Mouse (Mus musculus) testis, adult 2 months (tissue): ENCODE results near the gene Cd83.

ENCODE experiments used
- CTCF ChIP-seq: fragments of 200-500 bp; IDR thresholded peaks from 2 replicates; pipeline ENCODE4 v1.5.1; 2012; ENCODE audit warnings: low read depth, mild to moderate bottlenecking, inconsistent platforms, low read length, moderate library complexity; ENCODE audit not compliant: control insufficient read depth, insufficient read depth, insufficient replicate concordance
- POLR2A ChIP-seq: fragments of 200-500 bp; IDR thresholded peaks from 2 replicates; pipeline ENCODE4 v1.6.1; 2012; ENCODE audit warnings: low read depth, mild to moderate bottlenecking, inconsistent platforms, low read length, moderate library complexity; ENCODE audit not compliant: control insufficient read depth

DNA sequence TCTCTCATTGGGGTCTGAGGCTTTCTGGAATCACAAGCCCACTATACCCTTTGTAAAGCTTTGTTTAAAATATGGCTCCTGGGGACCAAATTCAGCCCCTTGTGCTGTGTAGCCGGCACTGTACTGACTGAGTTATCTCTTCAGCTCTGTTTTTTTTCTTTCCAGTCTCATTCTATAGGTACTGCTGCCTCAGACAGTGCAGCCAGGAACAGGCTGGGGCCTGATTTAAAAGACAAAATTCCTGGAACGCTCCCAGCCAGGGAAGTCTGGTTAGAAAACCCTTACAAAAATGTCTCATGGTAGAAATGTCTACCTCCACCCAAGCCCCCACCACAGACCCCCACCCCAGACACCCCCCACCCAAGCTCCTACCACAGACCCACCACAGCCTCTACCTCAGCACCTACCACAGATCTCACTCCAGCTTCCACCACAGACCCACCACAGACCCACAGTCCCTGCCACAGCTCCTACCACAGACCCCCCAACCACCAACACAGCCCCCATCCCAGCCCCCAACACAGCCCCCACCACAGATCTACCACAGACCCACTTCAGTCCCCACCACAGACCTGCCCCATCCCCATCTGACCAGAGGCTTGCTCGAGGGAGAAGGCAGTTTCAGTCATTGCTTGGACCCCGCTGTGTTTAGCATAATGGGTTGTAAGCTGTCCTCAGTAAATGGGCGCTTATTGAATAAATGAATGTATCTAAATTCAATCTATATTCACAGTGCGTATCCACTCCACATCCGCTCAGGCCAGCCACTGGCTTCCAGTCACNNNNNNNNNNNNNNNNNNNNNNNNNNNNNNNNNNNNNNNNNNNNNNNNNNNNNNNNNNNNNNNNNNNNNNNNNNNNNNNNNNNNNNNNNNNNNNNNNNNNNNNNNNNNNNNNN lies 17.5 kb upstream of the Cd83 start:
- TF ChIP-seq CTCF (no peak), POLR2A (no peak)
